ENCODE assay signal across 8 mouse cellular contexts in the genomic region with DNA sequence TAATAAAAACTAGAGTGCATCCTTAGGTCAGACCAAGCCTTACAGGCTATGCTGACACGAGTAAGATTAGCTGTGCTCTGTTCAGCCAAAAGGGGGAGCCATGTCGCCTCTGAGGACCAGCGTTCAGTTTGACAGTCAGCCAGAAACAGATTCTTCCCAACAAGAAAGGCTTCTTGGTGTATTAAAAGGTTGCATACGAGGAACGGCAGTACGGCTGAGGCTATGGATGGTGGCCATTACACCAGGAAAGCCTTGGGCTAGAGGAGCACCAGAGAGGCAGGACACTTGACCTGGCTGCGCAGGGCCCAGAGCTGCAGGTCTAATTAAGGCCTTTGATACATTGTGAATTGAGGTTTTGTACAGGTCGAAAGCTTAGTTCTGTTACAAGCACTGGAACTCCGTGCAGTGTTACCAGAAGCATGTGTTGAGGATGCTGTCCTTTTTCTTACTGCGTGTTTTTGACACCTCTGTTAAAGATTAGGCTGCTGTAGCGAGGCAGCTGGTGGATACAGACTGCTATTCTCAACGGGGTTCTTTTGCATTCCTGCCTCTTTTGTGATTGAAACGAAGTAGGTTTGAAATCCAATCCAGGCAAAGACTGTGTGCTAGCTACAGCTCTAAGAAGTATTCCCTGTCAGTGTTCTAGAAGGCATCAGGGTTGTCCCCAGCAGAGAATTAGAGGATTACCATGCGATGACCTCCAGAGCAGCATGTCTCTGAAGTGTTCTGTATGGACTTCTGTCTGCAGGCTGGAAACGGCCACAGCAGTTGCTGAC. TPM values are rescaled to one million over a fixed set of nuclear protein-coding genes. Genes with fewer than 3 reads are reported as not detected.
A peak's percentile ranks its signal among the peaks of the same experiment; 100 is the strongest.
DNase-seq lines count a peak whose midpoint lies in the region; ATAC-seq lines count a peak whose summit lies in the region.

No protein-coding gene starts in this region.

- H3K27me3 ChIP-seq in intestine, embryonic 15.5 days (replicated peaks): no peaks in the 10 kb centered on the region
- H3K27me3 ChIP-seq in midbrain, embryonic 10.5 days (ENCODE audit: low read depth, poor library complexity, severe bottlenecking): no peaks in the 10 kb centered on the region; the same call in 1 of the 2 replicates

- DNase-seq in adrenal gland, adult 8-10 months: peak; percentile 28
- DNase-seq in embryo, embryonic 11.5 days (ENCODE audit: low read depth, low spot score): peak; percentile 52
- DNase-seq in gastrocnemius, postnatal 36 days: peak; percentile 29 to 54
- peak; percentile 76 to 87 for DNase-seq in left cerebral cortex, postnatal 14 days (ENCODE audit: low spot score in 2 of 2)
- DNase-seq in midbrain, embryonic 10.5 days (ENCODE audit: low spot score): peak; percentile 52
- peak; percentile 39 for DNase-seq in right cerebral cortex, postnatal 25 days
- peak; percentile 65 to 76 for DNase-seq in urinary bladder, postnatal 36 days (ENCODE audit: low spot score in 2 of 2)

- no peak overlapping the region for H3K4me3 ChIP-seq in intestine, embryonic 15.5 days (replicated peaks)
- H3K4me3 ChIP-seq in midbrain, embryonic 10.5 days: no peak overlapping the region

- H3K4me1 ChIP-seq in intestine, embryonic 15.5 days (replicated peaks): no peaks in the 10 kb centered on the region
- peaks cover 10% of the 10 kb centered on the region for H3K4me1 ChIP-seq in midbrain, embryonic 10.5 days

- H3K9me3 ChIP-seq in intestine, embryonic 15.5 days: no peaks in the 10 kb centered on the region
- no peaks in the 10 kb centered on the region for H3K9me3 ChIP-seq in midbrain, embryonic 10.5 days (replicated peaks)

- H3K4me2 ChIP-seq in intestine, embryonic 15.5 days (replicated peaks): no peak overlapping the region

- no peaks in the 10 kb centered on the region for H3K36me3 ChIP-seq in intestine, embryonic 15.5 days
- no peaks in the 10 kb centered on the region for H3K36me3 ChIP-seq in midbrain, embryonic 10.5 days

- H3K9ac ChIP-seq in intestine, embryonic 15.5 days: no peak overlapping the region

- no peak overlapping the region for H3K27ac ChIP-seq in intestine, embryonic 15.5 days
- H3K27ac ChIP-seq in midbrain, embryonic 10.5 days (replicated peaks): peak overlapping the region; percentile 23; the same call in 1 of the 2 replicates

- intact Hi-C loops in gastrocnemius, postnatal 36 days (cut with DNase I): loop anchor here (2.0 kb wide), 1 partner anchor 95 kb away; no protein-coding TSS in a partner anchor
- intact Hi-C loops in left cerebral cortex, postnatal 14 days (cut with DNase I): loop anchor here (1.0 kb wide), 1 partner anchor 96 kb away; no protein-coding TSS in a partner anchor

- WGBS in intestine, embryonic 15.5 days: 33% methylated on average over 15 of the region's 15 CpGs
- 23% methylated on average over 15 of the region's 15 CpGs for WGBS in midbrain, embryonic 10.5 days

- peak; percentile 61; the same call in 1 of the 2 replicates for ATAC-seq in intestine, embryonic 15.5 days

RNA-seq across cellular contexts. Expression of gene Ap1ar, which starts 16.3 kb away (rescaled TPM):
- total RNA-seq in adrenal gland, adult 8-10 months (2022): 10 to 100 TPM; 34.6 to 43.5 (median 42.4) TPM
- 10 to 100 TPM; 19.6 to 20.9 TPM for total RNA-seq in gastrocnemius, postnatal 36 days (2021)
- 97.5 and 105 TPM in 2 replicates for polyA plus RNA-seq in intestine, embryonic 15.5 days (2015; fragmentation: Nextera tagmentation; extraction: Ambion mirVana)
- 10 to 100 TPM; 71.3 to 74.1 TPM for total RNA-seq in left cerebral cortex, postnatal 14 days (2021)
- polyA plus RNA-seq in midbrain, embryonic 10.5 days (2016; fragmentation: Nextera tagmentation; extraction: Ambion mirVana): 54.6 and 54.8 TPM in 2 replicates

RNA-seq across cellular contexts. Expression of gene Fam241a, which starts 42.5 kb away (rescaled TPM):
- 1 to 10 TPM; 3.0 to 5.2 (median 3.3) TPM for total RNA-seq in adrenal gland, adult 8-10 months (2022)
- total RNA-seq in gastrocnemius, postnatal 36 days (2021): 1 to 10 TPM; 2.8 to 3.4 TPM
- 12.3 and 13.4 TPM in 2 replicates for polyA plus RNA-seq in intestine, embryonic 15.5 days (2015; fragmentation: Nextera tagmentation; extraction: Ambion mirVana)
- total RNA-seq in left cerebral cortex, postnatal 14 days (2021): 1 to 10 TPM; 4.2 to 4.8 TPM
- polyA plus RNA-seq in midbrain, embryonic 10.5 days (2016; fragmentation: Nextera tagmentation; extraction: Ambion mirVana): 2.5 TPM in 2 replicates

Comparison
In these comparisons a context has a peak if more than half of its experiments do, and no peak if none do; other contexts are left out.
1. DNase-seq: peak in every context shown above with its lines; median percentile 82 in left cerebral cortex, postnatal 14 days; 70 in urinary bladder, postnatal 36 days; 52 in embryo, embryonic 11.5 days; 52 in midbrain, embryonic 10.5 days; 42 in gastrocnemius, postnatal 36 days; 39 in right cerebral cortex, postnatal 25 days; 28 in adrenal gland, adult 8-10 months.